Mouse (Mus musculus) myocyte (in vitro differentiated cells): ENCODE measurements around the gene Usp54. TPM values are rescaled to one million over a fixed set of nuclear protein-coding genes. Genes with fewer than 3 reads are reported as not detected.
A peak's percentile ranks its signal among the peaks of the same experiment; 100 is the strongest.

Source experiments
- H3K27me3 ChIP-seq: one replicate; pipeline ENCODE4 v1.6.1; 2011; ENCODE audit not compliant: control insufficient read depth, insufficient read depth, insufficient read length
- H3K36me3 ChIP-seq: one replicate; pipeline ENCODE4 v1.6.1; 2011; ENCODE audit not compliant: control insufficient read depth, insufficient read depth
- H3K4me2 ChIP-seq: one replicate; pipeline ENCODE4 v1.6.1; 2011; ENCODE audit warnings: low read depth, control low read depth
- H3K4me3 ChIP-seq: one replicate; pipeline ENCODE4 v1.5.1; 2011; ENCODE audit warnings: mild to moderate bottlenecking, control low read depth, moderate library complexity
- H3K79me2 ChIP-seq: one replicate; pipeline ENCODE4 v1.6.1; 2011; ENCODE audit not compliant: control insufficient read depth, insufficient read depth
- H3ac ChIP-seq: one replicate; pipeline ENCODE4 v1.6.1; 2011; ENCODE audit not compliant: control insufficient read depth, insufficient read length
- CEBPB ChIP-seq: IDR thresholded peaks from 2 replicates; pipeline ENCODE4 v1.6.1; 2011; ENCODE audit warnings: mild to moderate bottlenecking, moderate library complexity; ENCODE audit not compliant: poor library complexity, insufficient read depth, severe bottlenecking
- E2F4 ChIP-seq: IDR thresholded peaks from one replicate; pipeline ENCODE4 v1.6.1; 2011; ENCODE audit warnings: mild to moderate bottlenecking, control low read depth, moderate library complexity; ENCODE audit not compliant: insufficient read depth
- MAX ChIP-seq: IDR thresholded peaks from one replicate; pipeline ENCODE4 v1.6.1; 2011; ENCODE audit warnings: low read depth, mild to moderate bottlenecking, control low read depth
- MYOD1 ChIP-seq, 3 experiments: IDR thresholded peaks; one replicate each; pipeline ENCODE4 v1.6.1; 2011; ENCODE audit warnings: control low read depth in 2 of 3, low read depth in 2 of 3, mild to moderate bottlenecking in 2 of 3, moderate library complexity in 1 of 3; ENCODE audit not compliant: insufficient read length in 2 of 3, control insufficient read depth in 1 of 3
- MYOG ChIP-seq, 3 experiments: IDR thresholded peaks; one replicate each; pipeline ENCODE4 v1.6.1; 2011; ENCODE audit warnings: control low read depth in 2 of 3, low read depth in 2 of 3, mild to moderate bottlenecking in 2 of 3; ENCODE audit not compliant: insufficient read length in 2 of 3, control insufficient read depth in 1 of 3, insufficient read depth in 1 of 3
- POLR2A ChIP-seq: IDR thresholded peaks from one replicate; pipeline ENCODE4 v1.6.1; 2011; ENCODE audit warnings: low read depth, mild to moderate bottlenecking, control low read depth, moderate library complexity; ENCODE audit not compliant: insufficient read length
- POLR2AphosphoS2 ChIP-seq: IDR thresholded peaks from one replicate; pipeline ENCODE4 v1.6.1; 2011; ENCODE audit warnings: low read depth, control low read depth; ENCODE audit not compliant: insufficient read length
- REST ChIP-seq: IDR thresholded peaks from one replicate; pipeline ENCODE4 v1.6.1; 2011; ENCODE audit warnings: mild to moderate bottlenecking, control low read depth, moderate library complexity; ENCODE audit not compliant: insufficient read depth, insufficient read length
- SRF ChIP-seq: IDR thresholded peaks from one replicate; pipeline ENCODE4 v1.6.1; 2011; ENCODE audit warnings: low read depth; ENCODE audit not compliant: control insufficient read depth, insufficient read length
- TCF12 ChIP-seq: IDR thresholded peaks from one replicate; pipeline ENCODE4 v1.6.1; 2011; ENCODE audit warnings: mild to moderate bottlenecking, control low read depth; ENCODE audit not compliant: poor library complexity, insufficient read depth, severe bottlenecking
- TCF3 ChIP-seq: IDR thresholded peaks from one replicate; pipeline ENCODE4 v1.6.1; 2011; ENCODE audit warnings: low read depth, control low read depth; ENCODE audit not compliant: insufficient read length
- USF1 ChIP-seq: IDR thresholded peaks from one replicate; pipeline ENCODE4 v1.6.1; 2011; ENCODE audit warnings: low read depth, mild to moderate bottlenecking, control low read depth, moderate library complexity
- polyA plus RNA-seq: library from polyadenylated mRNA; unstranded; fragments of >200 nt; fragmentation: generic; extraction: Trizol; gene quantifications from one replicate; pipeline ENCODE4 v1.2.1, GENCODE M21; 2012; ENCODE audit warnings: missing spikeins

The Usp54 gene
- polyA plus RNA-seq, 1 experiment: 2.6 TPM

GRCm38 (mm10) chr14:20612820-20613219 is 28.0 kb downstream of the Usp54 start:
- Histone ChIP-seq H3K4me2 (no peak overlapping the region), H3K79me2 (no peaks in the 10 kb centered on the region), H3K27me3 (no peaks in the 10 kb centered on the region), H3ac (no peak overlapping the region), H3K4me3 (no peak overlapping the region), H3K36me3 (no peaks in the 10 kb centered on the region)
- TF ChIP-seq CEBPB: no peak
- TF ChIP-seq TCF3: no peak
- TF ChIP-seq TCF12: no peak
- no peak for TF ChIP-seq POLR2A
- no peak for TF ChIP-seq MYOD1 (IDR thresholded peaks at IDR 0.05; ENCODE audit: control insufficient read depth in 1 of 3, insufficient read length in 2 of 3, low read depth in 2 of 3)
- TF ChIP-seq MYOG (IDR thresholded peaks at IDR 0.05; ENCODE audit: control insufficient read depth in 1 of 3, insufficient read depth in 1 of 3, insufficient read length in 2 of 3, low read depth in 2 of 3): no peak
- TF ChIP-seq USF1: no peak
- no peak for TF ChIP-seq SRF
- no peak for TF ChIP-seq REST
- no peak for TF ChIP-seq MAX
- TF ChIP-seq POLR2AphosphoS2: no peak
- no peak for TF ChIP-seq E2F4

GRCm38 (mm10) chr14:20610146-20610545 is 30.7 kb downstream of the Usp54 start:
- TF ChIP-seq TCF12 (no peak), MYOG (IDR thresholded peaks at IDR 0.05; ENCODE audit: control insufficient read depth in 1 of 3, insufficient read depth in 1 of 3, insufficient read length in 2 of 3, low read depth in 2 of 3) (peak in 1 of 3 experiments; percentile 8), USF1 (no peak), REST (no peak), POLR2AphosphoS2 (no peak), SRF (no peak), E2F4 (no peak)
- H3K4me3 ChIP-seq: no peak overlapping the region
- H3K4me2 ChIP-seq: peak overlapping the region; percentile 43
- H3ac ChIP-seq: no peak overlapping the region
- H3K27me3 ChIP-seq: no peaks in the 10 kb centered on the region
- H3K36me3 ChIP-seq: no peaks in the 10 kb centered on the region
- H3K79me2 ChIP-seq: no peaks in the 10 kb centered on the region

GRCm38 (mm10) chr14:20609519-20609918 is 31.3 kb downstream of the Usp54 start:
- no peak overlapping the region for H3ac ChIP-seq
- no peaks in the 10 kb centered on the region for H3K27me3 ChIP-seq
- TF ChIP-seq CEBPB: peak; percentile 72
- TF ChIP-seq REST: no peak
- H3K4me2 ChIP-seq: peak overlapping the region; percentile 43
- no peak overlapping the region for H3K4me3 ChIP-seq
- H3K79me2 ChIP-seq: no peaks in the 10 kb centered on the region
- H3K36me3 ChIP-seq: no peaks in the 10 kb centered on the region

GRCm38 (mm10) chr14:20607396-20608126 is 33.3 kb downstream of the Usp54 start:
- H3K27me3 ChIP-seq: no peaks in the 10 kb centered on the region
- no peak overlapping the region for H3ac ChIP-seq
- TF ChIP-seq CEBPB (peak; percentile 66; the same call in 1 of the 2 replicates), MAX (no peak), POLR2AphosphoS2 (no peak)
- H3K4me3 ChIP-seq: no peak overlapping the region
- H3K36me3 ChIP-seq: no peaks in the 10 kb centered on the region
- H3K79me2 ChIP-seq: no peaks in the 10 kb centered on the region
- peak overlapping the region; percentile 27 for H3K4me2 ChIP-seq

- Histone ChIP-seq H3K27me3 (no peaks in the 10 kb centered on the region), H3K4me2 (no peak overlapping the region), H3K4me3 (no peak overlapping the region), H3ac (no peak overlapping the region), H3K79me2 (no peaks in the 10 kb centered on the region), H3K36me3 (no peaks in the 10 kb centered on the region)
- TF ChIP-seq REST (no peak), E2F4 (no peak)
Measured at GRCm38 (mm10) chr14:20601287-20601686, 39.6 kb downstream of the Usp54 start.

GRCm38 (mm10) chr14:20600203-20600602 is 40.7 kb downstream of the Usp54 start:
- no peak overlapping the region for H3ac ChIP-seq
- H3K4me2 ChIP-seq: no peak overlapping the region
- no peaks in the 10 kb centered on the region for H3K79me2 ChIP-seq
- no peak overlapping the region for H3K4me3 ChIP-seq
- TF ChIP-seq CEBPB: no peak
- TF ChIP-seq REST: no peak
- no peak for TF ChIP-seq TCF3
- no peak for TF ChIP-seq TCF12
- no peak for TF ChIP-seq MAX
- no peak for TF ChIP-seq MYOD1 (IDR thresholded peaks at IDR 0.05; ENCODE audit: control insufficient read depth in 1 of 3, insufficient read length in 2 of 3, low read depth in 2 of 3)
- TF ChIP-seq SRF: no peak
- TF ChIP-seq E2F4: no peak
- TF ChIP-seq USF1: no peak
- no peak for TF ChIP-seq POLR2AphosphoS2
- no peak for TF ChIP-seq POLR2A
- no peak for TF ChIP-seq MYOG (IDR thresholded peaks at IDR 0.05; ENCODE audit: control insufficient read depth in 1 of 3, insufficient read depth in 1 of 3, insufficient read length in 2 of 3, low read depth in 2 of 3)
- no peaks in the 10 kb centered on the region for H3K36me3 ChIP-seq
- no peaks in the 10 kb centered on the region for H3K27me3 ChIP-seq
